In the genomic region with DNA sequence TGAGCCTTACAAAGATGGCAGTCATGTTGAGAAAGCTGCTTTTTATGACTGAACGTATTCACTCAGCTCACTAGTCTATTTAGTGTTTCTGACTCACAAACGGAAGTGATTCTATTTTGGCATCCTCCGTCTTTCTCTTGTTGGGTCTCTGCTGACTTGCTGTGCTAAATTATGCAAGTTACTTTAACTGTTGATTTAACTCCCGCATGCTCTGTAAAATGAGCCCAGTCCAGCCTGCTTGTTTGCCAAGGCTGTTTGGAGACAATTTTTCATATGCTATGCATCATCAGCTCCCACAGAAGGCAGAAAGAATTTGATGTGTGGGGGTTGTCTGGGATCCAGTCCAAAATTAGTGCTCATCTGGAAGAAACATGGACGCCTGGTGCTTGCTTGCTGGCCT, we compare ENCODE assay signal across 8 mouse cellular contexts. TPM values are rescaled to one million over a fixed set of nuclear protein-coding genes. Genes with fewer than 3 reads are reported as not detected.
DNase-seq lines count a peak whose midpoint lies in the region; ATAC-seq and TF ChIP-seq lines count a peak whose summit lies in the region.

No protein-coding gene starts in this region.

- DNase-seq in forebrain, embryonic 10.5 days (ENCODE audit: extremely low spot score, low spot score), result no peak
- DNase-seq in 3T3-L1 (ENCODE audit: low read depth, low spot score), result peak; percentile 99
- peak; percentile 33 for DNase-seq in kidney, adult 2 months
- peak; percentile 61 to 62 for DNase-seq in left cerebral cortex, postnatal 36 days (ENCODE audit: low spot score in 2 of 2)
- DNase-seq in urinary bladder, postnatal 36 days (ENCODE audit: low spot score in 2 of 2), result peak; percentile 20 to 49
- no peak for DNase-seq in midbrain, embryonic 11.5 days (ENCODE audit: low spot score, missing footprints)

- H3K4me3 ChIP-seq in forebrain, embryonic 16.5 days (replicated peaks; ENCODE audit: low read length), result no peak overlapping the region
- no peak overlapping the region for H3K4me3 ChIP-seq in forebrain, embryonic 10.5 days
- H3K4me3 ChIP-seq in embryonic facial prominence, embryonic 15.5 days (replicated peaks), result no peak overlapping the region
- no peak overlapping the region for H3K4me3 ChIP-seq in kidney, adult 2 months (ENCODE audit: insufficient read depth, low read depth, low read length)
- H3K4me3 ChIP-seq in midbrain, embryonic 11.5 days (ENCODE audit: low read depth, low read length), result no peak overlapping the region

- no peaks in the 10 kb centered on the region for H3K9me3 ChIP-seq in forebrain, embryonic 16.5 days (ENCODE audit: control insufficient read depth, low read length)
- no peaks in the 10 kb centered on the region for H3K9me3 ChIP-seq in forebrain, embryonic 10.5 days
- H3K9me3 ChIP-seq in embryonic facial prominence, embryonic 15.5 days (replicated peaks), result no peaks in the 10 kb centered on the region
- H3K9me3 ChIP-seq in midbrain, embryonic 11.5 days (ENCODE audit: control insufficient read depth, low read length), result no peaks in the 10 kb centered on the region

- peak; percentile 59 for ATAC-seq in forebrain, embryonic 16.5 days
- ATAC-seq in embryonic facial prominence, embryonic 15.5 days (ENCODE audit: insufficient number of reproducible peaks, low FRiP score, low TSS enrichment, low read depth), result peak; percentile 68
- ATAC-seq in midbrain, embryonic 11.5 days (ENCODE audit: low FRiP score), result no peak

- no peak for TF ChIP-seq CTCF in kidney, adult 2 months (conservative IDR thresholded peaks at IDR 0.05; ENCODE audit: insufficient read depth, insufficient read length, low read depth, low read length)

- H3K4me2 ChIP-seq in forebrain, embryonic 16.5 days (ENCODE audit: low read length), result no peak overlapping the region
- no peak overlapping the region for H3K4me2 ChIP-seq in embryonic facial prominence, embryonic 15.5 days (replicated peaks)
- no peak overlapping the region for H3K4me2 ChIP-seq in midbrain, embryonic 11.5 days

- intact Hi-C loops in left cerebral cortex, postnatal 36 days (cut with DNase I), result no loop called here

- 0 out of 2 replicates have a peak, but pooled peaks cover 2% of the 10 kb centered on the region for H3K27me3 ChIP-seq in forebrain, embryonic 16.5 days (replicated peaks; ENCODE audit: control insufficient read depth, insufficient read depth, low read length)
- H3K27me3 ChIP-seq in forebrain, embryonic 10.5 days (ENCODE audit: poor library complexity, severe bottlenecking), result peaks cover 26% of the 10 kb centered on the region
- no peaks in the 10 kb centered on the region for H3K27me3 ChIP-seq in embryonic facial prominence, embryonic 15.5 days
- H3K27me3 ChIP-seq in kidney, adult 2 months (replicated peaks; ENCODE audit: control insufficient read depth, insufficient read depth, low read length), result no peaks in the 10 kb centered on the region
- no peaks in the 10 kb centered on the region for H3K27me3 ChIP-seq in midbrain, embryonic 11.5 days (ENCODE audit: control insufficient read depth, insufficient read depth, low read length)

- 24% methylated on average over 5 of the region's 5 CpGs for WGBS in forebrain, embryonic 16.5 days
- WGBS in forebrain, embryonic 10.5 days, result 83% methylated on average over 5 of the region's 5 CpGs
- WGBS in embryonic facial prominence, embryonic 15.5 days, result 9% methylated on average over 5 of the region's 5 CpGs
- 61% methylated on average over 5 of the region's 5 CpGs for WGBS in kidney, adult 2 months
- 77% methylated on average over 5 of the region's 5 CpGs for WGBS in midbrain, embryonic 11.5 days

- H3K4me1 ChIP-seq in forebrain, embryonic 16.5 days (replicated peaks; ENCODE audit: control insufficient read depth, insufficient read depth, low read length), result peaks cover 30% of the 10 kb centered on the region
- peaks cover 24% of the 10 kb centered on the region for H3K4me1 ChIP-seq in forebrain, embryonic 10.5 days
- H3K4me1 ChIP-seq in embryonic facial prominence, embryonic 15.5 days, result peaks cover 28% of the 10 kb centered on the region
- peaks cover 4% of the 10 kb centered on the region; the same call in 1 of the 2 replicates for H3K4me1 ChIP-seq in kidney, adult 2 months (ENCODE audit: control insufficient read depth, insufficient read depth, low read length)
- peaks cover 12% of the 10 kb centered on the region for H3K4me1 ChIP-seq in midbrain, embryonic 11.5 days (ENCODE audit: control insufficient read depth, insufficient read depth, low read length)

- no peaks in the 10 kb centered on the region for H3K36me3 ChIP-seq in forebrain, embryonic 16.5 days (ENCODE audit: control insufficient read depth, insufficient read depth)
- H3K36me3 ChIP-seq in forebrain, embryonic 10.5 days (replicated peaks), result no peaks in the 10 kb centered on the region
- H3K36me3 ChIP-seq in embryonic facial prominence, embryonic 15.5 days, result no peaks in the 10 kb centered on the region
- H3K36me3 ChIP-seq in kidney, adult 2 months (ENCODE audit: control insufficient read depth, insufficient read depth, low read length), result no peaks in the 10 kb centered on the region
- H3K36me3 ChIP-seq in midbrain, embryonic 11.5 days (ENCODE audit: control insufficient read depth, insufficient read depth, low read length), result no peaks in the 10 kb centered on the region

- no peak for TF ChIP-seq POLR2A in kidney, adult 2 months (IDR thresholded peaks at IDR 0.05; ENCODE audit: low read depth, low read length)

- H3K9ac ChIP-seq in forebrain, embryonic 16.5 days (replicated peaks; ENCODE audit: low read depth, low read length), result no peak overlapping the region
- H3K9ac ChIP-seq in embryonic facial prominence, embryonic 15.5 days, result no peak overlapping the region
- no peak overlapping the region for H3K9ac ChIP-seq in midbrain, embryonic 11.5 days (ENCODE audit: low read length)

- no peak overlapping the region for H3K27ac ChIP-seq in forebrain, embryonic 16.5 days (ENCODE audit: low read length)
- no peak overlapping the region for H3K27ac ChIP-seq in forebrain, embryonic 10.5 days
- H3K27ac ChIP-seq in embryonic facial prominence, embryonic 15.5 days (replicated peaks), result peak overlapping the region; percentile 86
- no peak overlapping the region for H3K27ac ChIP-seq in kidney, adult 2 months (ENCODE audit: insufficient read depth, low read depth, low read length)
- no peak overlapping the region for H3K27ac ChIP-seq in midbrain, embryonic 11.5 days (ENCODE audit: low read depth, low read length)

RNA-seq across cellular contexts. Expression of a gene that starts 1.3 kb away (rescaled TPM):
- 0.84 and 1.7 TPM in 2 replicates for polyA plus RNA-seq in forebrain, embryonic 16.5 days (2015; fragmentation: Nextera tagmentation; extraction: Ambion mirVana)
- 3.5 and 3.8 TPM in 2 replicates for polyA plus RNA-seq in forebrain, embryonic 10.5 days (2016; fragmentation: Nextera tagmentation; extraction: Ambion mirVana)
- polyA plus RNA-seq in embryonic facial prominence, embryonic 15.5 days (2015; fragmentation: Nextera tagmentation; extraction: Ambion mirVana), result 8.9 and 9.5 TPM in 2 replicates
- polyA plus RNA-seq in kidney, adult 2 months (2012; rRNA removed), result 3.2 and 3.4 TPM in 2 replicates
- total RNA-seq in left cerebral cortex, postnatal 36 days (2021), result 1 to 10 TPM; 4.6 to 6.5 TPM
- polyA plus RNA-seq in midbrain, embryonic 11.5 days (2014; fragmentation: Nextera tagmentation; extraction: Ambion mirVana), result 2.8 and 3.1 TPM in 2 replicates

RNA-seq across cellular contexts. Expression of a gene that starts 44.4 kb away (rescaled TPM):
- 5.9 and 6.6 TPM in 2 replicates for polyA plus RNA-seq in forebrain, embryonic 16.5 days (2015; fragmentation: Nextera tagmentation; extraction: Ambion mirVana)
- polyA plus RNA-seq in forebrain, embryonic 10.5 days (2016; fragmentation: Nextera tagmentation; extraction: Ambion mirVana), result 11.3 and 12.1 TPM in 2 replicates
- polyA plus RNA-seq in embryonic facial prominence, embryonic 15.5 days (2015; fragmentation: Nextera tagmentation; extraction: Ambion mirVana), result 6.8 and 7.9 TPM in 2 replicates
- 9.4 and 10.1 TPM in 2 replicates for polyA plus RNA-seq in kidney, adult 2 months (2012; rRNA removed)
- 10 to 100 TPM; 11.3 to 14.8 TPM for total RNA-seq in left cerebral cortex, postnatal 36 days (2021)
- 7.6 and 8.7 TPM in 2 replicates for polyA plus RNA-seq in midbrain, embryonic 11.5 days (2014; fragmentation: Nextera tagmentation; extraction: Ambion mirVana)

Comparison
In these comparisons a context has a peak if more than half of its experiments do, and no peak if none do; other contexts are left out.
1. DNase-seq: peak in 3T3-L1 (single experiment), kidney, adult 2 months (single experiment), left cerebral cortex, postnatal 36 days (2 of 2) and urinary bladder, postnatal 36 days (2 of 2); none in forebrain, embryonic 10.5 days (single experiment) and midbrain, embryonic 11.5 days (single experiment).